ENCODE assay signal across 8 mouse cellular contexts in the genomic region with DNA sequence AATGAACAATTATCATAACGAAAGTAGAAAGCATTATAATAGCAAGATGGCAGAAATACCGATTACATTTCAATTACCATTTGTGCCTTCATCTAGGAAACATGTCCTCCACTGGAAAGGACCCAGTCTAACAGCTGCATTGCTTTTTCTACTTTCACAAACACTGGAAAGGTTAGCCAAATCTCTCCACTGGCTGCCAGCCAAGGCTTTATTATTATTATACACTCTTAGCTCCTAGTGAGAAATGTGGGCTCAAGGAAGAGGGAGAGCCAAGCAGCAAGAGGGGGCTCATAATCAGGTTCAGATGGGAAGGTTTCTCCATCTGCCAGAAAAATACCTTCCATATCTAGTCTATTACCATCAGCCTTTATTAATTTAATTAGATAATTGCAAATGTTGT. TPM values are rescaled to one million over a fixed set of nuclear protein-coding genes. Genes with fewer than 3 reads are reported as not detected.
A peak's percentile ranks its signal among the peaks of the same experiment; 100 is the strongest.
DNase-seq lines count a peak whose midpoint lies in the region; ATAC-seq and TF ChIP-seq lines count a peak whose summit lies in the region.

No protein-coding gene starts in this region.

- H3K4me1 ChIP-seq in neural tube, embryonic 13.5 days (replicated peaks): peaks cover 32% of the 10 kb centered on the region
- H3K4me1 ChIP-seq in kidney, postnatal 0 days (replicated peaks; ENCODE audit: insufficient read depth, low read length): peaks cover 21% of the 10 kb centered on the region
- H3K4me1 ChIP-seq in stomach, embryonic 15.5 days: peaks cover 29% of the 10 kb centered on the region

- no peak overlapping the region for H3K4me2 ChIP-seq in neural tube, embryonic 13.5 days
- no peak overlapping the region for H3K4me2 ChIP-seq in kidney, postnatal 0 days (ENCODE audit: low read length)
- H3K4me2 ChIP-seq in stomach, embryonic 15.5 days: no peak overlapping the region

- no peak for TF ChIP-seq CTCF in kidney, postnatal 0 days (IDR thresholded peaks at IDR 0.05; ENCODE audit: low read depth)

- H3K9me3 ChIP-seq in neural tube, embryonic 13.5 days: no peaks in the 10 kb centered on the region
- no peaks in the 10 kb centered on the region for H3K9me3 ChIP-seq in kidney, postnatal 0 days (replicated peaks; ENCODE audit: low read length)
- H3K9me3 ChIP-seq in stomach, embryonic 15.5 days: no peaks in the 10 kb centered on the region

- peaks cover 8% of the 10 kb centered on the region; the same call in 1 of the 2 replicates for H3K36me3 ChIP-seq in neural tube, embryonic 13.5 days
- H3K36me3 ChIP-seq in kidney, postnatal 0 days (ENCODE audit: insufficient read depth, low read length): no peaks in the 10 kb centered on the region
- H3K36me3 ChIP-seq in stomach, embryonic 15.5 days: no peaks in the 10 kb centered on the region

- no peak overlapping the region for H3K4me3 ChIP-seq in neural tube, embryonic 13.5 days
- H3K4me3 ChIP-seq in kidney, postnatal 0 days (replicated peaks; ENCODE audit: low read depth, low read length): no peak overlapping the region
- no peak overlapping the region for H3K4me3 ChIP-seq in stomach, embryonic 15.5 days (replicated peaks)

- no peaks in the 10 kb centered on the region for H3K27me3 ChIP-seq in neural tube, embryonic 13.5 days
- H3K27me3 ChIP-seq in kidney, postnatal 0 days (ENCODE audit: insufficient read depth, low read length): no peaks in the 10 kb centered on the region
- no peaks in the 10 kb centered on the region for H3K27me3 ChIP-seq in stomach, embryonic 15.5 days (replicated peaks)

- ATAC-seq in neural tube, embryonic 13.5 days (ENCODE audit: low read depth): no peak
- ATAC-seq in kidney, postnatal 0 days (replicated peaks; ENCODE audit: low FRiP score, low read depth): no peak
- ATAC-seq in stomach, embryonic 15.5 days (ENCODE audit: insufficient read depth, low FRiP score, low read depth): peak; percentile 47; the same call in 1 of the 2 replicates

- H3K9ac ChIP-seq in neural tube, embryonic 13.5 days: no peak overlapping the region
- H3K9ac ChIP-seq in kidney, postnatal 0 days (ENCODE audit: low read depth, low read length): no peak overlapping the region
- H3K9ac ChIP-seq in stomach, embryonic 15.5 days: no peak overlapping the region

- WGBS in neural tube, embryonic 13.5 days: 75% methylated on average over 2 of the region's 2 CpGs
- WGBS in kidney, postnatal 0 days: 63% methylated on average over 2 of the region's 2 CpGs
- WGBS in stomach, embryonic 15.5 days: 43% methylated on average over 2 of the region's 2 CpGs

- 0 out of 2 replicates have a peak overlapping the region, but pooled peaks have one; percentile 23 for H3K27ac ChIP-seq in neural tube, embryonic 13.5 days (replicated peaks)
- H3K27ac ChIP-seq in kidney, postnatal 0 days: no peak overlapping the region
- peak overlapping the region; percentile 18; the same call in 1 of the 2 replicates for H3K27ac ChIP-seq in stomach, embryonic 15.5 days

- DNase-seq in embryo, embryonic 11 days: peak; percentile 18
- DNase-seq in embryo, embryonic 10 days (ENCODE audit: low spot score): no peak
- no peak for DNase-seq in neural tube, embryonic 10.5 days (ENCODE audit: extremely low spot score, low spot score)
- DNase-seq in kidney, postnatal 0 days (ENCODE audit: low spot score): peak; percentile 80
- DNase-seq in c-Kit-positive CD71-positive TER-119-positive erythroid progenitor cells, embryonic 14.5 days (ENCODE audit: low spot score): no peak
- DNase-seq in right cerebral cortex, postnatal 4 days: no peak

RNA-seq across cellular contexts. Expression of gene Sptbn1, which starts 35.9 kb away (rescaled TPM):
- polyA plus RNA-seq in neural tube, embryonic 13.5 days (2015; fragmentation: Nextera tagmentation; extraction: Ambion mirVana): 183 and 188 TPM in 2 replicates
- polyA plus RNA-seq in kidney, postnatal 0 days (2015; fragmentation: Nextera tagmentation; extraction: Ambion mirVana): 117 and 119 TPM in 2 replicates
- polyA plus RNA-seq in stomach, embryonic 15.5 days (2015; fragmentation: Nextera tagmentation; extraction: Ambion mirVana): 114 and 119 TPM in 2 replicates

Comparison
In these comparisons a context has a peak if more than half of its experiments do, and no peak if none do; other contexts are left out.
1. DNase-seq: peak in embryo, embryonic 11 days (single experiment) and kidney, postnatal 0 days (single experiment); none in embryo, embryonic 10 days (single experiment), neural tube, embryonic 10.5 days (single experiment), c-Kit-positive CD71-positive TER-119-positive erythroid progenitor cells, embryonic 14.5 days (single experiment) and right cerebral cortex, postnatal 4 days (single experiment).